Mouse (Mus musculus): ENCODE measurements at regions not wholly inside any gene's neighbourhood (a gene's known extent, or its start where the extent isn't known, plus 50 kb on each side); places are given as distances from the start of the nearest gene placed in this dataset.

GRCm38 (mm10) chr13:101024971-101025370 is 191.7 kb upstream of the Slc30a5 start:
- Histone ChIP-seq H3K4me2 (no peak overlapping the region), H3K9ac (no peak overlapping the region), H3K9me3 (ENCODE audit: low read depth, low read length) (no peaks in the 10 kb centered on the region), H3K27me3 (ENCODE audit: insufficient read depth, low read length) (no peaks in the 10 kb centered on the region), H3K4me3 (ENCODE audit: low read depth, low read length) (no peak overlapping the region), H3K27ac (ENCODE audit: low read depth) (no peak overlapping the region), H3K36me3 (ENCODE audit: insufficient read depth) (no peaks in the 10 kb centered on the region), H3K4me1 (ENCODE audit: insufficient read depth) (no peaks in the 10 kb centered on the region)
- no peak for DNase-seq
- no peak for TF ChIP-seq CTCF (IDR thresholded peaks at IDR 0.05; ENCODE audit: low read depth)
- no peak for ATAC-seq (ENCODE audit: insufficient read depth)
- WGBS = 78% methylated on average over 2 of the region's 2 CpGs

- Histone ChIP-seq H3K27ac (ENCODE audit: low read depth) (no peak overlapping the region), H3K27me3 (ENCODE audit: insufficient read depth, low read length) (no peaks in the 10 kb centered on the region), H3K4me2 (no peak overlapping the region), H3K9me3 (ENCODE audit: low read depth, low read length) (no peaks in the 10 kb centered on the region), H3K36me3 (ENCODE audit: insufficient read depth) (no peaks in the 10 kb centered on the region), H3K4me3 (ENCODE audit: low read depth, low read length) (no peak overlapping the region), H3K4me1 (ENCODE audit: insufficient read depth) (no peaks in the 10 kb centered on the region), H3K9ac (no peak overlapping the region)
- DNase-seq (no peak), ATAC-seq (ENCODE audit: insufficient read depth) (no peak)
- 64% methylated on average over 7 of the region's 7 CpGs for WGBS
- TF ChIP-seq CTCF (IDR thresholded peaks at IDR 0.05; ENCODE audit: low read depth) = no peak
These were observed 186.0 kb upstream of the Slc30a5 start for GRCm38 (mm10) chr13:101019272-101019676.

GRCm38 (mm10) chr13:101017041-101017440 is 183.8 kb upstream of the Slc30a5 start:
- Histone ChIP-seq H3K27me3 (ENCODE audit: insufficient read depth, low read length) (no peaks in the 10 kb centered on the region), H3K27ac (ENCODE audit: low read depth) (no peak overlapping the region), H3K4me2 (no peak overlapping the region), H3K9me3 (ENCODE audit: low read depth, low read length) (no peaks in the 10 kb centered on the region), H3K4me3 (ENCODE audit: low read depth, low read length) (no peak overlapping the region), H3K36me3 (ENCODE audit: insufficient read depth) (no peaks in the 10 kb centered on the region), H3K9ac (no peak overlapping the region), H3K4me1 (ENCODE audit: insufficient read depth) (no peaks in the 10 kb centered on the region)
- ATAC-seq (ENCODE audit: insufficient read depth) (no peak), DNase-seq (no peak)
- WGBS = 62% methylated on average over 6 of the region's 6 CpGs
- TF ChIP-seq CTCF (IDR thresholded peaks at IDR 0.05; ENCODE audit: low read depth) = no peak

GRCm38 (mm10) chr13:101016181-101016580 is 183.0 kb upstream of the Slc30a5 start:
- no peak overlapping the region for H3K4me3 ChIP-seq (ENCODE audit: low read depth, low read length)
- WGBS = 23% methylated on average over 1 of the region's 1 CpGs
- no peaks in the 10 kb centered on the region for H3K9me3 ChIP-seq (ENCODE audit: low read depth, low read length)
- no peaks in the 10 kb centered on the region for H3K4me1 ChIP-seq (ENCODE audit: insufficient read depth)
- H3K9ac ChIP-seq = no peak overlapping the region
- DNase-seq (no peak), ATAC-seq (ENCODE audit: insufficient read depth) (no peak)
- no peak overlapping the region for H3K27ac ChIP-seq (ENCODE audit: low read depth)
- H3K36me3 ChIP-seq (ENCODE audit: insufficient read depth) = no peaks in the 10 kb centered on the region
- no peak overlapping the region for H3K4me2 ChIP-seq
- TF ChIP-seq CTCF (IDR thresholded peaks at IDR 0.05; ENCODE audit: low read depth) = no peak
- no peaks in the 10 kb centered on the region for H3K27me3 ChIP-seq (ENCODE audit: insufficient read depth, low read length)

GRCm38 (mm10) chr13:101015435-101015834 is 182.2 kb upstream of the Slc30a5 start:
- H3K27me3 ChIP-seq (ENCODE audit: insufficient read depth, low read length) = no peaks in the 10 kb centered on the region
- H3K36me3 ChIP-seq (ENCODE audit: insufficient read depth) = no peaks in the 10 kb centered on the region
- H3K4me3 ChIP-seq (ENCODE audit: low read depth, low read length) = no peak overlapping the region
- WGBS = 73% methylated on average over 3 of the region's 3 CpGs
- ATAC-seq (ENCODE audit: insufficient read depth) = no peak
- no peak overlapping the region for H3K27ac ChIP-seq (ENCODE audit: low read depth)
- H3K4me2 ChIP-seq = no peak overlapping the region
- no peak for TF ChIP-seq CTCF (IDR thresholded peaks at IDR 0.05; ENCODE audit: low read depth)
- no peak overlapping the region for H3K9ac ChIP-seq
- no peaks in the 10 kb centered on the region for H3K4me1 ChIP-seq (ENCODE audit: insufficient read depth)
- DNase-seq = no peak
- H3K9me3 ChIP-seq (ENCODE audit: low read depth, low read length) = no peaks in the 10 kb centered on the region

- Histone ChIP-seq H3K4me2 (no peak overlapping the region), H3K36me3 (ENCODE audit: insufficient read depth) (no peaks in the 10 kb centered on the region), H3K27ac (ENCODE audit: low read depth) (no peak overlapping the region), H3K9ac (no peak overlapping the region), H3K4me3 (ENCODE audit: low read depth, low read length) (no peak overlapping the region), H3K4me1 (ENCODE audit: insufficient read depth) (no peaks in the 10 kb centered on the region), H3K27me3 (ENCODE audit: insufficient read depth, low read length) (no peaks in the 10 kb centered on the region), H3K9me3 (ENCODE audit: low read depth, low read length) (no peaks in the 10 kb centered on the region)
- DNase-seq (no peak), ATAC-seq (ENCODE audit: insufficient read depth) (no peak)
- 82% methylated on average over 2 of the region's 2 CpGs for WGBS
- TF ChIP-seq CTCF (IDR thresholded peaks at IDR 0.05; ENCODE audit: low read depth) = no peak
These were observed 180.4 kb upstream of the Slc30a5 start for GRCm38 (mm10) chr13:101013604-101014003.

GRCm38 (mm10) chr13:100990646-100991045 is 157.4 kb upstream of the Slc30a5 start:
- no peak overlapping the region for H3K4me3 ChIP-seq (ENCODE audit: low read depth, low read length)
- TF ChIP-seq CTCF (IDR thresholded peaks at IDR 0.05; ENCODE audit: low read depth) = no peak
- H3K27me3 ChIP-seq (ENCODE audit: insufficient read depth, low read length) = no peaks in the 10 kb centered on the region
- WGBS = 81% methylated on average over 2 of the region's 2 CpGs
- no peak overlapping the region for H3K9ac ChIP-seq
- ATAC-seq (ENCODE audit: insufficient read depth) (no peak), DNase-seq (no peak)
- no peaks in the 10 kb centered on the region for H3K4me1 ChIP-seq (ENCODE audit: insufficient read depth)
- H3K27ac ChIP-seq (ENCODE audit: low read depth) = no peak overlapping the region
- H3K9me3 ChIP-seq (ENCODE audit: low read depth, low read length) = no peaks in the 10 kb centered on the region
- H3K4me2 ChIP-seq = no peak overlapping the region
- no peaks in the 10 kb centered on the region for H3K36me3 ChIP-seq (ENCODE audit: insufficient read depth)

All from lung, embryonic 14.5 days (tissue).